Mouse (Mus musculus) liver, embryonic 11.5 days (tissue): ENCODE measurements around the gene Ccnjl. TPM values are rescaled to one million over a fixed set of nuclear protein-coding genes. Genes with fewer than 3 reads are reported as not detected.
A peak's percentile ranks its signal among the peaks of the same experiment; 100 is the strongest.

ENCODE experiments used
- ATAC-seq: fragments of 200-750 bp; cut with Nextera tagmentation; replicated peaks from 2 replicates; pipeline ENCODE4 v1.8.0; 2017; ENCODE audit warnings: moderate number of reproducible peaks, mild to moderate bottlenecking, moderate TSS enrichment, moderate library complexity; ENCODE audit not compliant: low FRiP score
- DNase-seq: peaks from one replicate; pipeline ENCODE4 v3.0.0-alpha.2; 2017; ENCODE audit warnings: low spot score
- H3K27ac ChIP-seq: fragments of 300-500 bp; sonication (generic); 2 replicates; pipeline ENCODE4 v1.5.1; 2014; ENCODE audit warnings: mild to moderate bottlenecking, low read depth, low read length, control low read depth
- H3K27me3 ChIP-seq: fragments of 300-500 bp; sonication (generic); replicated peaks from 2 replicates; pipeline ENCODE4 v1.6.1; 2014; ENCODE audit warnings: low read length, mixed read lengths; ENCODE audit not compliant: control insufficient read depth, insufficient read depth
- H3K36me3 ChIP-seq: fragments of 300-500 bp; sonication (generic); 2 replicates; pipeline ENCODE4 v1.6.1; 2014; ENCODE audit warnings: mild to moderate bottlenecking, low read length, moderate library complexity, mixed read lengths; ENCODE audit not compliant: control insufficient read depth, insufficient read depth
- H3K4me1 ChIP-seq: fragments of 300-500 bp; sonication (generic); replicated peaks from 2 replicates; pipeline ENCODE4 v1.6.1; 2014; ENCODE audit warnings: low read length, mixed read lengths; ENCODE audit not compliant: control insufficient read depth, insufficient read depth
- H3K4me2 ChIP-seq: fragments of 300-500 bp; sonication (generic); 2 replicates; pipeline ENCODE4 v1.6.1; 2014; ENCODE audit warnings: mild to moderate bottlenecking, control low read depth, moderate library complexity
- H3K4me3 ChIP-seq: fragments of 300-500 bp; sonication (generic); 2 replicates; pipeline ENCODE4 v1.5.1; 2014; ENCODE audit warnings: low read depth, low read length, control low read depth
- H3K9ac ChIP-seq: fragments of 300-500 bp; sonication (generic); 2 replicates; pipeline ENCODE4 v1.6.1; 2014; ENCODE audit warnings: low read depth, low read length, control low read depth
- H3K9me3 ChIP-seq: fragments of 300-500 bp; sonication (generic); 2 replicates; pipeline ENCODE4 v1.6.1; 2016; ENCODE audit warnings: low read length, inconsistent platforms, mixed read lengths; ENCODE audit not compliant: control insufficient read depth
- whole genome bisulfite sequencing: fragments of 180-500 bp; shearing (Covaris S2); extraction: QIAGEN DNeasy Blood & Tissue Kit; methylation state at CpG from one replicate; pipeline ENCODE4 v1.1.7; 2014; 5-methylcytosine and 5-hydroxymethylcytosine counted together
- polyA plus RNA-seq: library from polyadenylated mRNA; unstranded; fragments of >200 nt; fragmentation: Nextera tagmentation; extraction: Ambion mirVana; gene quantifications from 2 replicates; pipeline ENCODE4 v1.2.1, GENCODE M21; 2014

Gene Ccnjl
- polyA plus RNA-seq, 1 experiment from 2014 or later, result 11.8 TPM

- Histone ChIP-seq H3K4me1 (no peaks in the 10 kb centered on the region), H3K36me3 (no peaks in the 10 kb centered on the region), H3K4me3 (no peak overlapping the region), H3K27me3 (no peaks in the 10 kb centered on the region), H3K9ac (no peak overlapping the region), H3K9me3 (no peaks in the 10 kb centered on the region), H3K27ac (no peak overlapping the region), H3K4me2 (no peak overlapping the region)
- 31% methylated on average over 7 of the region's 7 CpGs for WGBS
- DNase-seq (peak; percentile 66), ATAC-seq (peak; percentile 30; the same call in 1 of the 2 replicates)
Observed at GRCm38 (mm10) chr11:43492663-43493062, 35.9 kb upstream of the Ccnjl start.

- Histone ChIP-seq H3K27ac (no peak overlapping the region), H3K4me1 (no peaks in the 10 kb centered on the region), H3K36me3 (no peaks in the 10 kb centered on the region), H3K27me3 (no peaks in the 10 kb centered on the region), H3K9me3 (peaks cover 3% of the 10 kb centered on the region; the same call in 1 of the 2 replicates), H3K4me2 (no peak overlapping the region), H3K4me3 (no peak overlapping the region), H3K9ac (no peak overlapping the region)
- WGBS, result 20% methylated on average over 6 of the region's 6 CpGs
- DNase-seq (peak; percentile 72), ATAC-seq (peak; percentile 42; the same call in 1 of the 2 replicates)
Observed at GRCm38 (mm10) chr11:43493815-43494409, 34.7 kb upstream of the Ccnjl start.

- WGBS, result 53% methylated on average over 8 of the region's 8 CpGs
- Histone ChIP-seq H3K36me3 (no peaks in the 10 kb centered on the region), H3K27me3 (no peaks in the 10 kb centered on the region), H3K4me3 (no peak overlapping the region), H3K9ac (no peak overlapping the region), H3K4me1 (no peaks in the 10 kb centered on the region), H3K27ac (no peak overlapping the region), H3K9me3 (peaks cover 3% of the 10 kb centered on the region; the same call in 1 of the 2 replicates), H3K4me2 (no peak overlapping the region)
- DNase-seq, result no peak
- ATAC-seq, result no peak; the same call in 1 of the 2 replicates
Observed at GRCm38 (mm10) chr11:43495037-43495436, 33.5 kb upstream of the Ccnjl start.

- 59% methylated on average over 3 of the region's 3 CpGs for WGBS
- Histone ChIP-seq H3K9me3 (peaks cover 3% of the 10 kb centered on the region; the same call in 1 of the 2 replicates), H3K4me2 (no peak overlapping the region), H3K36me3 (no peaks in the 10 kb centered on the region), H3K9ac (no peak overlapping the region), H3K27ac (no peak overlapping the region), H3K4me3 (no peak overlapping the region), H3K4me1 (no peaks in the 10 kb centered on the region), H3K27me3 (no peaks in the 10 kb centered on the region)
- DNase-seq (no peak), ATAC-seq (no peak)
Observed at GRCm38 (mm10) chr11:43495532-43495931, 33.1 kb upstream of the Ccnjl start.

GRCm38 (mm10) chr11:43501256-43501655, 27.3 kb upstream of the Ccnjl start:
- no peak overlapping the region for H3K4me2 ChIP-seq
- peaks cover 3% of the 10 kb centered on the region; the same call in 1 of the 2 replicates for H3K9me3 ChIP-seq
- H3K9ac ChIP-seq, result no peak overlapping the region
- WGBS, result 83% methylated on average over 6 of the region's 6 CpGs
- ATAC-seq (no peak), DNase-seq (no peak)
- no peaks in the 10 kb centered on the region for H3K27me3 ChIP-seq
- H3K4me1 ChIP-seq, result no peaks in the 10 kb centered on the region
- H3K4me3 ChIP-seq, result no peak overlapping the region
- H3K27ac ChIP-seq, result no peak overlapping the region
- no peaks in the 10 kb centered on the region for H3K36me3 ChIP-seq

GRCm38 (mm10) chr11:43505188-43505587, 23.4 kb upstream of the Ccnjl start:
- Histone ChIP-seq H3K27me3 (no peaks in the 10 kb centered on the region), H3K4me3 (no peak overlapping the region), H3K27ac (no peak overlapping the region), H3K36me3 (no peaks in the 10 kb centered on the region), H3K9me3 (no peaks in the 10 kb centered on the region), H3K4me1 (no peaks in the 10 kb centered on the region), H3K4me2 (no peak overlapping the region), H3K9ac (no peak overlapping the region)
- WGBS, result 87% methylated on average over 7 of the region's 7 CpGs
- ATAC-seq, result no peak
- no peak for DNase-seq

GRCm38 (mm10) chr11:43507976-43508375, 20.6 kb upstream of the Ccnjl start:
- Histone ChIP-seq H3K4me1 (no peaks in the 10 kb centered on the region), H3K9me3 (no peaks in the 10 kb centered on the region), H3K4me2 (no peak overlapping the region), H3K27ac (no peak overlapping the region), H3K4me3 (no peak overlapping the region), H3K9ac (no peak overlapping the region), H3K36me3 (no peaks in the 10 kb centered on the region), H3K27me3 (no peaks in the 10 kb centered on the region)
- 80% methylated on average over 6 of the region's 6 CpGs for WGBS
- ATAC-seq (no peak), DNase-seq (no peak)

- no peak for DNase-seq
- Histone ChIP-seq H3K36me3 (no peaks in the 10 kb centered on the region), H3K9ac (no peak overlapping the region), H3K4me2 (no peak overlapping the region), H3K27me3 (no peaks in the 10 kb centered on the region), H3K4me1 (no peaks in the 10 kb centered on the region), H3K27ac (no peak overlapping the region), H3K4me3 (no peak overlapping the region), H3K9me3 (no peaks in the 10 kb centered on the region)
- ATAC-seq, result no peak
- WGBS, result 87% methylated on average over 5 of the region's 5 CpGs
Observed at GRCm38 (mm10) chr11:43509878-43510277, 18.7 kb upstream of the Ccnjl start.

- H3K9ac ChIP-seq, result no peak overlapping the region
- no peak overlapping the region for H3K27ac ChIP-seq
- H3K4me1 ChIP-seq, result no peaks in the 10 kb centered on the region
- DNase-seq, result no peak
- H3K4me3 ChIP-seq, result no peak overlapping the region
- H3K27me3 ChIP-seq, result no peaks in the 10 kb centered on the region
- WGBS, result 66% methylated on average over 2 of the region's 2 CpGs
- H3K36me3 ChIP-seq, result no peaks in the 10 kb centered on the region
- no peak for ATAC-seq
- H3K9me3 ChIP-seq, result no peaks in the 10 kb centered on the region
- H3K4me2 ChIP-seq, result no peak overlapping the region
Observed at GRCm38 (mm10) chr11:43512661-43513190, 15.9 kb upstream of the Ccnjl start.
